Mouse (Mus musculus) retina, postnatal 7 days (tissue): ENCODE data around the gene AI467606.

Experiments
- DNase-seq: peaks from one replicate; pipeline ENCODE4 v3.0.0-alpha.2; 2012; ENCODE audit warnings: low read depth, low spot score

Gene AI467606

GRCm38 (mm10) chr7:127093914-127094313, 2.8 kb downstream of the AI467606 start:
- no peak for DNase-seq

- no peak for DNase-seq
Measured at GRCm38 (mm10) chr7:127096456-127096855, 5.3 kb downstream of the AI467606 start.

- no peak for DNase-seq
Measured at GRCm38 (mm10) chr7:127098521-127098920, 7.4 kb downstream of the AI467606 start.

- no peak for DNase-seq
Measured at GRCm38 (mm10) chr7:127098950-127099349, 7.8 kb downstream of the AI467606 start.

GRCm38 (mm10) chr7:127099528-127099927, 8.4 kb downstream of the AI467606 start:
- DNase-seq: no peak

- no peak for DNase-seq
Measured at GRCm38 (mm10) chr7:127101451-127102016, 10.4 kb downstream of the AI467606 start.

DNA sequence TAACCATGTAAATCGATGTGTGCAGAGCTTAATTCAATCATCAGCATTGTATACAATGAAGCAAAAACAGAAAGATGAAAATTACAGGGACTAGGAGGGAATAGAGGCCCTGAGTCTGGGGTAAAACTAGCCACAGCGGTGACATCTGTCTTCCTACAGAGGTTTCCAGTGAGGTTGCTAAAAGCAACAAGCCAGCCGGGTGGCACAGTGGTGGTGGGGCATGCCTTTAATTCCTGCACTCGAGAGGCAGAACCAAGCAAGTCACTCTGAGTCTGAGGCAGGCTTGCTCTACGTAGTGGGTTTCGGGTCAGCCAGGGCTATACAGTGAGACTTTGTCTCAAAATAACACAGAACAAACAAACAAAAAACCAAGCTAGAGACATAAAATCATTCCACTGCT, 11.0 kb downstream of the AI467606 start:
- no peak for DNase-seq

- no peak for DNase-seq
Measured at GRCm38 (mm10) chr7:127103960-127104359, 12.8 kb downstream of the AI467606 start.

- peak; percentile 87 for DNase-seq
Measured at GRCm38 (mm10) chr7:127104560-127105332, 13.6 kb downstream of the AI467606 start.

GRCm38 (mm10) chr7:127105551-127105950, 14.4 kb downstream of the AI467606 start:
- no peak for DNase-seq

DNA sequence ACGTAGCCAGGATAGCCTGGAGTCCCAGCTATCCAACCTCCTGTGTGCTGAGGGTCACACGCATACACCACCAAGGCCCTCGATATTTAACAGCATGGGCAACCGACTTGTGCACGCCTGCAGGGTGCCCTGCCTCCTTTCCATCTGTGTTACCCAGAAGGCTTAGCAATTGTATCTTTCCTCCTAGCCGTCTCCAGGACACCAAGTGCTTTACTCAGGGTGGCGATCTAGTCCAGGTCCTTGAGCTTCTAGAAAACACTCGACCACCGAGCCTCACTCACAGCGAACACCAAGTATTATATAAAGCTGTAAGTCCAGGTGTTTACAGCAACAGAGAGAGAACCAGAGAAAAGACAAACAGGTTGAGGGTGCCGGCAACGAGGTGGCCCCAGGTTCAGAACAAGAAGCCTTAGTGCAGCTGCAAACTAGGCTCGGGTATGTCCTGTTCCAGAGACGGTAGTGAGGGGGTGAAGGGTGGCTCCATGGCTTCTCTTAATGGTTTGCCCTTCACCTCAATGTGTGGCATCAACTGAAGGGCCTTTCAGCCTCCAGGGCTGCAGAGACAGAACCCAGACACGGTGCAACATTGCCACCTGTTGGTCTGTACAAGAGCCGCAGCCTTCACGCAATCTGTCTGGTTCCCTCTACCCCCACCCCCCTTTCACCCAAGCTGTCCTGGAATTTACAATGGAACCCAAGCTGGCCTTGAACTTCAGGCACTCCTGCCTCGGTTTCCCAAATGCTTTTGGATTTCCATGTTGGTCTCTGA, 19.3 kb downstream of the AI467606 start:
- DNase-seq: peak; percentile 78

DNA sequence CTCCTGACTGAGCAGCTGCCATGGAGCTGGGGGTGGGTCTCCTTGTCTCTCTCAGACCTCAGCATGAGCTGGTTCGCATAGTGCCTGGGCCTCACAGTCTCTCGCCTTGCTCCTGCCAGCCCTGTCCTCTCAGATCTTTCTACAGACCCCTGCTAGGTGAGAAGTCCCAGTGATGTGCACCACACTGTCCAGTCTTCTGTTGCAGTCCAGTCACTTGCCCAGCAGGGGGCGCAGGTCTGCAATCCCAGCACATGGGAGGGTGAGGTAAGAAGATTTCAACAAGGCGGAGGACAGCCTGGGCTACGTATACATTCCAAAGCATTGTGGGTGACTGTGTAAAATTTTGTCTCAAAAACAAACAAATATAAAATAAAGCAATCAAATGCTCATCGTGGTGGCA, 20.3 kb downstream of the AI467606 start:
- no peak for DNase-seq

DNA sequence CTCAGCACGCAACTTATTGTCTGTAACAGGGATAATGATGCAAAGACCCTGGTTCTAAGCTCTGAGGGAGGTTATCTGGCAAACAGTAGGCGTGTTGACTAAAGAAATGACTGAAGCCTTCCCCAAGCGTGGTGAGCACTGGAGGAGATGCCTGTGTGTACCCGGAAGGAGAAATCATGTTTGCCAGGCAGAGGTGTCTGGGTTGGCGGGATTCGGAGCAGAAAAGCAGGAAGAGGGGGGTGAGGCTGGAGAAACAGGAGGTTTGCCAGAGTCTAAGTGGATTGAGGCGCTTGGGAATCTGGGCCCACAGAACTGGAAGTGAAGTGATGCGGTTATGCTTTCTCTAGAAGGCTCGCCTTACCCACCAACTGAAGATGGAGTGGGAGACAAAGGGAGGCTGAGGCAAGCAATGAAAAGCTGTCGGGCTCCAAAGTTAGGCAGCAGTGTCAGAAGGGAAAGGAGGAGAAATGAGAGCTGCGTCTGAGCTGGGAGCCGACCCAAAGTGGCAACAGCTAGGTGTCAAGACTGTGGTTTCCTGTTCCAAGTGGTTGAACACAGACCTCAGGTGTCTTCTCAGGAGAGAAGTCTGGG, 21.2 kb downstream of the AI467606 start:
- DNase-seq: no peak

DNA sequence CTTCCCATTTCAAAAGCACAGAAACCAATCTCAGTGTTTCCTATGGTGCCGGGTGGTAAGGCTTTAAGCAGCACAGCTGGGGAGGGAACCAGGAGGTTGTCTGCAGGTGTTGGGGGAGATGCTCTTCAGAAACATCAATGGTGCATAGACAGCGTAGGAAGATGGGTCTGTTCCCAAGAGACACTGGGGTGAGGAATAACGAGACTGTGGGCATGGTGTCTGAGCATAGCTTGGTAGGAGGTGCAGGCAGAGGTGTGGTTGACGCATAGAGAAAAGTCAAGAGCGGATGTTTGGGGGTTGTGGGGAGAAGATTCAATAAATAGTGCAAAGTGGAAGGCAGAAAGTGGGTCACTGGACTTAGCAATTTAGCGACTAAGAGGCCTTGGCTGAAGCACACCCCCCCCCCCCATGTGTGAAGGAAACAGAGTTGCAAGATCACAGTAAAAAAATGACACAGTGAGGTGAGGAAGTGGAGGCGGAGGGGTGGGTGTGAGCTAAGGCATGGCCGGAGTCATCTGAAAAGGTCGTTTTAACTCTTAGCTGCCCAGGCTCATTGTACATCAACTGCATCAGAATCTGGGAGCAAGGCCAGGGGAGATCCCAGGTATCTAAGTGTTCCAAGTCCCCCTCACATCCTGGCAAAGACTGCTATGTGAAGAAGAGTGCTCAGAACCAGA, 21.9 kb downstream of the AI467606 start:
- DNase-seq: no peak

DNA sequence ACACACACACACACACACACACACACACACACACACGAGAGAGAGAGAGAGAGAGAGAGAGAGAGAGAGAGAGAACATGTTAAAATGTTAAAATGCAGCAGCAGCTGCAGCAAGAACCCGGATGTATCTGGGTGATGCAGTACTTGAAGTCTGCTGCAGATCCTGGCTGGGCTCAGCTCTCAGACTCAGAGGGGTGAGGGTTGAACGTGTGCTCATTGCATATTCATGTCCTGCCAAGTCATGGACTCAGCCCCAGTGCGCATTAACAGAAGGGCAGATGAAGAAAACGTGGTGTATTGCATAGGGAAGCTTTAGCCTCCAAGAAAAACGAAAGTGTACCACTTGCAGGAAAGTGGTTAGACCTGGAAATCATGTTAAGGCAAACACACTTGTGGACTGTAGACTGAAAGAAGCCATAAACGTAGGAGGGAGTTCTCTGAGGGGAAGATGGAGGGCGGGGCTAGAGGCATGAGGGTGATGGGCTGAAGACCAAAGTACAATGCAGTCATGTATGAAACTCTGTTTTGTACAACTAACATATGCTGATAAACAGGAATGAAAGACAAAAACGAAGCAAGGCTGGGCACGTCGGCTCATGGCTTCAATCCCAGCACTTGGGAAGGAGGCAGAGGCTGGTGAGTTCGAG, 22.6 kb downstream of the AI467606 start:
- no peak for DNase-seq

DNA sequence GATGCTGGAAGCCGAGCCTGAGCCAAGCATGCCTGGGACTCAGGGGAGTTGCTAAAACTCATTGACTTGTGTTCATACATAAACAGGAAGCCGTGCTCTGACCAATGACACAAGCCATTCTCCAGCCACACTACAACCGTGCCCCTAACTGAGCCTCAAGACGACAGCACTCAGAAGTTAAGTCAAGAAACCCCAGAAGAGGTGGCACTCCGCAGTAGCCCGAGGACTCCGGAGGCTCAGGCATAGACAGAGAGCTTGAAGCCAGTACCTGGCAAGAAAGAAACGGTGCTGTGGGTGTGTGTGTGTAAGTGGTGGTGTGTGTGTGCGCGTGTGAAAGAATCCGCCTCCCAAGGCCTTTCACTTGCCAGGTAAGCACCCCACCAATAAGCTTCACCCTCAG, 23.8 kb downstream of the AI467606 start:
- DNase-seq: no peak

DNA sequence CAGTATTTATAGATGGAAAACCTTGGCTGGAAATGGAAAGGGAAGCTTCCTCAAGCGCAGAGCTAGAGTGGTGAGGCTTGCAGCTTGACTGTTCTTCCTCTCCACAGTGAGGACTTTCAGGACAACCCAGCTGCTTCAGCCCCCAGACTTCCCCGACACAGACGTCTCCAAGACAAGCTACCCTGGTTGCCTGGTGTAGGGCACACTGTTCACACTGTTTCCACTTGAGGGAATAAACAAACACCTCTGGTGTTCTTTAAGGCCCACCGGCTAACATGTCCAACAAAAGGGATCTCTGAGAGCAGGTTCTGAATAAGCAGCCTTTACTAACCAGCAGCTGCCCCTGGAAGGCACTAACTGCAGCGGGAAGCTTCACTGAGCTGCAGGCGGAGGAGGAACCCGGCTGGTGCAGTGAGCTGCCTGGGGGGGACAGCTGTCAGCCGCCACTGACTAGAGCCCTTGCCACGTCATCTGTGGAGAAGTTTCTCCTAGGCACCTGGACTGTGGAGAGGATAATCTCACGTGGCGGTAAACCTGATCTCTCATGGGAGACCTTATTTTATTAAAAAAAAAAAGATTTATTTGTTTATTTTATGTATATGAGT, 25.3 kb downstream of the AI467606 start:
- no peak for DNase-seq

- no peak for DNase-seq
Measured at GRCm38 (mm10) chr7:127117948-127118347, 26.8 kb downstream of the AI467606 start.

- DNase-seq: no peak
Measured at GRCm38 (mm10) chr7:127118671-127119445, 27.7 kb downstream of the AI467606 start.
